In the genomic region with DNA sequence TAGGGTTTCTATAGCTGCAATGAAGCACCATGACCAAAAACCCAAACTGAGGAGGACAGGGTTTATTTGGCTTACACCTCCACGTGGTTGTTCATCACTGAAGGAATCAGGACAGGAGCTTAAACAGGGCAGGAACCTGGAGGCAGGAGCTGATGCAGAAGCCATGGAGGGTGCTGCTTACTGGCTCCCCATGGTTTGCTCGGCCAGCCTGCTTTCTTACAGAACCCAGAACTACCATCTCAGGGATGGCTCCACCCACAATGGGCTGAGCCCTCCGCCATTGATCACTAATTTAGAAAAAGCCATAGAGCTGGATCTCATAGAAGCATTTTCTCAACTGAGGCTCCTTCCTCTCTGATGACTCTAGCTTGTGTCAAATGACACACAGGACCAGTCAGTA, we compare ENCODE assay signal across 34 mouse cellular contexts. TPM values are rescaled to one million over a fixed set of nuclear protein-coding genes. Genes with fewer than 3 reads are reported as not detected.
DNase-seq lines count a peak whose midpoint lies in the region; ATAC-seq and TF ChIP-seq lines count a peak whose summit lies in the region.
"Had no signal": no experiment of that assay in that cellular context is flagged by ENCODE, and none has a peak within 500 bp of the region (broad histone marks: within the 10 kb centered on the region; RNA-seq: fewer than 3 reads in every experiment).

No protein-coding gene starts in this region.

- H3K27ac ChIP-seq in heart, embryonic 13.5 days (replicated peaks) = peak overlapping the region; percentile 83; the same call in 1 of the 2 replicates
- H3K27ac ChIP-seq in heart, embryonic 10.5 days = no peak overlapping the region
- peak overlapping the region; percentile 69; the same call in 1 of the 2 replicates for H3K27ac ChIP-seq in left cerebral cortex, adult 2 months
- H3K27ac ChIP-seq in cortical plate, adult 2 months (ENCODE audit: insufficient read depth, low read length) = peak overlapping the region; percentile 54; the same call in 1 of the 2 replicates
- H3K27ac ChIP-seq: embryonic facial prominence, embryonic 10.5 days; forebrain, embryonic 13.5 days; hindbrain, embryonic 13.5 days; liver, embryonic 12.5 days had no signal

- TF ChIP-seq CTCF in left cerebral cortex, adult 2 months (IDR thresholded peaks at IDR 0.05) = no peak
- TF ChIP-seq CTCF in cortical plate, adult 2 months (IDR thresholded peaks at IDR 0.05; ENCODE audit: extremely low read depth, insufficient read depth, low read length) = no peak

- H3K27me3 ChIP-seq in heart, embryonic 13.5 days (replicated peaks) = no peaks in the 10 kb centered on the region
- H3K27me3 ChIP-seq in heart, embryonic 10.5 days (ENCODE audit: insufficient read depth, poor library complexity, severe bottlenecking) = no peaks in the 10 kb centered on the region
- H3K27me3 ChIP-seq: embryonic facial prominence, embryonic 15.5 days; forebrain, embryonic 13.5 days; hindbrain, embryonic 13.5 days; liver, embryonic 12.5 days had no signal

- no peak overlapping the region for H3K4me2 ChIP-seq in heart, embryonic 13.5 days
- H3K4me2 ChIP-seq: embryonic facial prominence, embryonic 15.5 days; forebrain, embryonic 13.5 days; hindbrain, embryonic 13.5 days; liver, embryonic 12.5 days had no signal

- no peak for TF ChIP-seq POLR2A in cortical plate, adult 2 months (IDR thresholded peaks at IDR 0.05; ENCODE audit: extremely low read depth, insufficient read depth, low read length)

- H3K9me3 ChIP-seq in heart, embryonic 13.5 days = peaks cover 5% of the 10 kb centered on the region
- H3K9me3 ChIP-seq in heart, embryonic 10.5 days = no peaks in the 10 kb centered on the region
- H3K9me3 ChIP-seq: embryonic facial prominence, embryonic 10.5 days; embryonic facial prominence, embryonic 15.5 days; forebrain, embryonic 13.5 days; hindbrain, embryonic 13.5 days; liver, embryonic 12.5 days had no signal

- no peak for ATAC-seq in heart, embryonic 13.5 days (ENCODE audit: extremely low read depth, insufficient number of reproducible peaks, low FRiP score, low TSS enrichment)
- ATAC-seq in megakaryocyte progenitor cell, adult 5-6 weeks (replicated peaks; ENCODE audit: poor library complexity) = 0 out of 2 replicates have a peak, but pooled peaks have one; percentile 0
- ATAC-seq: forebrain, embryonic 13.5 days; intestine, embryonic 16.5 days; liver, embryonic 12.5 days; liver, postnatal 0 days had no signal

- H3K9ac ChIP-seq in heart, embryonic 13.5 days = no peak overlapping the region
- H3K9ac ChIP-seq: embryonic facial prominence, embryonic 15.5 days; forebrain, embryonic 13.5 days; hindbrain, embryonic 13.5 days; liver, embryonic 12.5 days; liver, postnatal 0 days had no signal

- H3K4me1 ChIP-seq in heart, embryonic 13.5 days = peaks cover 29% of the 10 kb centered on the region
- H3K4me1 ChIP-seq in heart, embryonic 10.5 days = peaks cover 16% of the 10 kb centered on the region; the same call in 1 of the 2 replicates
- peaks cover 3% of the 10 kb centered on the region for H3K4me1 ChIP-seq in cortical plate, adult 2 months (ENCODE audit: control insufficient read depth, insufficient read depth, low read length)
- H3K4me1 ChIP-seq: forebrain, embryonic 13.5 days; hindbrain, embryonic 13.5 days had no signal

- no peak for DNase-seq in heart, embryonic 10.5 days (ENCODE audit: low spot score)
- no peak for DNase-seq in left cerebral cortex, adult 2 months (ENCODE audit: extremely low spot score in 1 of 2, low spot score in 2 of 2)
- no peak for DNase-seq in left cerebral cortex, postnatal 36 days (ENCODE audit: low spot score in 2 of 2)
- DNase-seq in thymus, postnatal 14 days = no peak
- DNase-seq: adrenal gland, adult 2 months; adrenal gland, postnatal 36 days; B cell, adult 2 months; cerebellum, adult 2 months; cerebellum, postnatal 14 days; gastrocnemius, postnatal 25 days; left cerebral cortex, postnatal 4 days; liver, postnatal 0 days; midbrain, embryonic 14.5 days; right cerebral cortex, postnatal 14 days; thymus, adult 18-20 months; thymus, postnatal 4 days had no signal

- WGBS in heart, embryonic 13.5 days = 51% methylated on average over 3 of the region's 3 CpGs
- 50% methylated on average over 3 of the region's 3 CpGs for WGBS in heart, embryonic 10.5 days

- no peak overlapping the region for H3K4me3 ChIP-seq in heart, embryonic 13.5 days
- H3K4me3 ChIP-seq in heart, embryonic 10.5 days = no peak overlapping the region
- no peak overlapping the region for H3K4me3 ChIP-seq in left cerebral cortex, adult 2 months
- no peak overlapping the region for H3K4me3 ChIP-seq in cortical plate, adult 2 months (ENCODE audit: insufficient read depth, low read length)
- H3K4me3 ChIP-seq: embryonic facial prominence, embryonic 10.5 days; embryonic facial prominence, embryonic 15.5 days; forebrain, embryonic 13.5 days; hindbrain, embryonic 13.5 days; liver, embryonic 12.5 days had no signal

- peaks cover 53% of the 10 kb centered on the region for H3K36me3 ChIP-seq in heart, embryonic 13.5 days
- H3K36me3 ChIP-seq in heart, embryonic 10.5 days = peaks cover 24% of the 10 kb centered on the region
- H3K36me3 ChIP-seq: embryonic facial prominence, embryonic 10.5 days; liver, embryonic 12.5 days had no signal

- intact Hi-C loops in left cerebral cortex, adult 2 months (cut with DNase I) = no loop called here
- intact Hi-C loops in left cerebral cortex, postnatal 36 days (cut with DNase I) = no loop called here

RNA-seq across cellular contexts. Expression of a gene that starts 53.2 kb away (rescaled TPM):
- not detected in 2 replicates for polyA plus RNA-seq in heart, embryonic 13.5 days (2015; fragmentation: Nextera tagmentation; extraction: Ambion mirVana)
- polyA plus RNA-seq in heart, embryonic 10.5 days (2016; fragmentation: Nextera tagmentation; extraction: Ambion mirVana) = not detected in 2 replicates
- 1 to 10 TPM in 1 of 2 experiments, under 1 TPM in 1; 0.68 to 1.2 TPM for total RNA-seq in left cerebral cortex, adult 2 months (2021)
- total RNA-seq in left cerebral cortex, postnatal 36 days (2021) = 1 to 10 TPM in 1 of 2 experiments, under 1 TPM in 1; 0.99 to 1.9 TPM
- 0.66 and 1.6 TPM in 2 replicates for polyA plus RNA-seq in cortical plate, adult 2 months (2012; rRNA removed)
- total RNA-seq in megakaryocyte progenitor cell, adult 5-6 weeks (2015) = not detected in 2 replicates
- not detected in 2 replicates for total RNA-seq in megakaryocyte progenitor cell, adult 5-6 weeks (2017)
- total RNA-seq: adrenal gland, adult 2 months; adrenal gland, postnatal 36 days; gastrocnemius, postnatal 25 days; heart, adult 8-10 months; heart, postnatal 36 days; layer of hippocampus, postnatal 10 days; left cerebral cortex, postnatal 4 days; monocyte, adult 5-6 weeks had no signal
- polyA plus RNA-seq: adrenal gland, adult 2 months; brain, embryonic 14.5 days; cerebellum, adult 2 months; embryonic facial prominence, embryonic 10.5 days; embryonic facial prominence, embryonic 15.5 days; forebrain, embryonic 13.5 days; hindbrain, embryonic 13.5 days; intestine, embryonic 16.5 days; kidney, embryonic 14.5 days; limb, embryonic 14.5 days; liver, embryonic 12.5 days; liver, postnatal 0 days; midbrain, embryonic 14.5 days; neural tube, embryonic 14.5 days; stomach, embryonic 16.5 days had no signal

RNA-seq across cellular contexts. Expression of a gene that starts 57.7 kb away (rescaled TPM):
- 16.6 and 20.2 TPM in 2 replicates for polyA plus RNA-seq in heart, embryonic 13.5 days (2015; fragmentation: Nextera tagmentation; extraction: Ambion mirVana)
- polyA plus RNA-seq in heart, embryonic 10.5 days (2016; fragmentation: Nextera tagmentation; extraction: Ambion mirVana) = 27.8 and 27.9 TPM in 2 replicates
- total RNA-seq in left cerebral cortex, adult 2 months (2021) = 10 to 100 TPM in 1 of 2 experiments, 1 to 10 TPM in 1; 8.2 to 11.2 TPM
- total RNA-seq in left cerebral cortex, postnatal 36 days (2021) = 10 to 100 TPM in 1 of 2 experiments, 1 to 10 TPM in 1; 7.6 to 11.6 TPM
- polyA plus RNA-seq in cortical plate, adult 2 months (2012; rRNA removed) = 6.3 and 7.2 TPM in 2 replicates
- total RNA-seq in megakaryocyte progenitor cell, adult 5-6 weeks (2015) = 36.1 and 52.9 TPM in 2 replicates
- 37.4 and 45.7 TPM in 2 replicates for total RNA-seq in megakaryocyte progenitor cell, adult 5-6 weeks (2017)
